Mouse (Mus musculus): ENCODE measurements around the gene Nup214.

Gene Nup214

GRCm38 (mm10) chr2:31974141-31974808 lies at the start of gene Nup214:
Gene Nup214, plus strand, starts transcription at chr2:31974436.
- peak; percentile 64 for DNase-seq (ENCODE audit: extremely low read depth, low read depth, low spot score)

- peak; percentile 64 for DNase-seq (ENCODE audit: extremely low read depth, low read depth, low spot score)
Observed at GRCm38 (mm10) chr2:31924811-31925210, 49.4 kb upstream of the Nup214 start.

GRCm38 (mm10) chr2:31925936-31926335 lies 48.3 kb upstream of the Nup214 start:
- no peak for DNase-seq (ENCODE audit: extremely low read depth, low read depth, low spot score)

- DNase-seq (ENCODE audit: extremely low read depth, low read depth, low spot score): no peak
Observed at GRCm38 (mm10) chr2:31929664-31930063, 44.6 kb upstream of the Nup214 start.

GRCm38 (mm10) chr2:31934551-31934950 lies 39.7 kb upstream of the Nup214 start:
- DNase-seq (ENCODE audit: extremely low read depth, low read depth, low spot score): no peak

- DNase-seq (ENCODE audit: extremely low read depth, low read depth, low spot score): no peak
Observed at GRCm38 (mm10) chr2:31935054-31935453, 39.2 kb upstream of the Nup214 start.

GRCm38 (mm10) chr2:31938298-31938697 lies 35.9 kb upstream of the Nup214 start:
- no peak for DNase-seq (ENCODE audit: extremely low read depth, low read depth, low spot score)

- DNase-seq (ENCODE audit: extremely low read depth, low read depth, low spot score): no peak
Observed at GRCm38 (mm10) chr2:31943011-31943410, 31.2 kb upstream of the Nup214 start.

- DNase-seq (ENCODE audit: extremely low read depth, low read depth, low spot score): no peak
Observed at GRCm38 (mm10) chr2:31945580-31945979, 28.7 kb upstream of the Nup214 start.

GRCm38 (mm10) chr2:31948392-31948791 lies 25.8 kb upstream of the Nup214 start:
- DNase-seq (ENCODE audit: extremely low read depth, low read depth, low spot score): no peak

- DNase-seq (ENCODE audit: extremely low read depth, low read depth, low spot score): no peak
Observed at GRCm38 (mm10) chr2:31948801-31949200, 25.4 kb upstream of the Nup214 start.

GRCm38 (mm10) chr2:31950058-31950871 lies 24.0 kb upstream of the Nup214 start, which contains the start of gene Aif1l:
Gene Aif1l, plus strand, starts transcription at chr2:31950139.
- DNase-seq (ENCODE audit: extremely low read depth, low read depth, low spot score): no peak

GRCm38 (mm10) chr2:31950966-31951365 lies 23.3 kb upstream of the Nup214 start:
- no peak for DNase-seq (ENCODE audit: extremely low read depth, low read depth, low spot score)

GRCm38 (mm10) chr2:31952236-31952635 lies 22.0 kb upstream of the Nup214 start:
- no peak for DNase-seq (ENCODE audit: extremely low read depth, low read depth, low spot score)

GRCm38 (mm10) chr2:31952725-31953124 lies 21.5 kb upstream of the Nup214 start:
- DNase-seq (ENCODE audit: extremely low read depth, low read depth, low spot score): no peak

GRCm38 (mm10) chr2:31953687-31954086 lies 20.5 kb upstream of the Nup214 start:
- no peak for DNase-seq (ENCODE audit: extremely low read depth, low read depth, low spot score)

- no peak for DNase-seq (ENCODE audit: extremely low read depth, low read depth, low spot score)
Observed at GRCm38 (mm10) chr2:31954779-31955181, 19.5 kb upstream of the Nup214 start.

GRCm38 (mm10) chr2:31955686-31956085 lies 18.6 kb upstream of the Nup214 start:
- no peak for DNase-seq (ENCODE audit: extremely low read depth, low read depth, low spot score)

- no peak for DNase-seq (ENCODE audit: extremely low read depth, low read depth, low spot score)
Observed at GRCm38 (mm10) chr2:31957211-31957610, 17.0 kb upstream of the Nup214 start.

GRCm38 (mm10) chr2:31960986-31961385 lies 13.2 kb upstream of the Nup214 start:
- no peak for DNase-seq (ENCODE audit: extremely low read depth, low read depth, low spot score)

- no peak for DNase-seq (ENCODE audit: extremely low read depth, low read depth, low spot score)
Observed at GRCm38 (mm10) chr2:31961791-31962222, 12.4 kb upstream of the Nup214 start.

Data from fat pad, adult 2 months (tissue).